ENCODE assay signal across 16 mouse cellular contexts in the genomic region with DNA sequence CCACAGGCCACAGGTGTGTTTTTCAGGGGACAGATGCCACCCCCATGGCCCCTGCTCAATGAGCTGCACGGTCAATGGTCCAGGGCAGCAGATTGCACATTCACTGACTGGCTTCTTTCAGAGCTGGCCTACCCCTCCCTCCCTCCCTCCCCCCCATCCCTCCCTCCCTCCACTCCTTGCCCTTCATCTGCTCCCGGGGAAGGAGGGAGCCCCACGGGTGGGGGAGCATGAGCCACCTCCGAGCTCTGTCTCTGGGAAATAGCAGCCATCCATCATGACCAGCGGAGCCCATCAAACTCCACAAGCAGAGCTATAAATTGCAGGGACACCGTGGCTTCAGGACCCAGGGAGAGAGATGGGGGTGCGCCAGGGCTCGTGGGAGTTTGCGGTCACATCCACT. TPM values are rescaled to one million over a fixed set of nuclear protein-coding genes. Genes with fewer than 3 reads are reported as not detected.
DNase-seq lines count a peak whose midpoint lies in the region; ATAC-seq and TF ChIP-seq lines count a peak whose summit lies in the region.
"Had no signal": no experiment of that assay in that cellular context is flagged by ENCODE, and none has a peak within 500 bp of the region (broad histone marks: within the 10 kb centered on the region; RNA-seq: fewer than 3 reads in every experiment).

No protein-coding gene starts in this region.

- no peak overlapping the region for H3K4me2 ChIP-seq in kidney, embryonic 15.5 days
- no peak overlapping the region for H3K4me2 ChIP-seq in hindbrain, embryonic 14.5 days (replicated peaks)
- no peak overlapping the region for H3K4me2 ChIP-seq in limb, embryonic 12.5 days
- 0 out of 2 replicates have a peak overlapping the region, but pooled peaks have one; percentile 16 for H3K4me2 ChIP-seq in neural tube, embryonic 12.5 days (replicated peaks)
- H3K4me2 ChIP-seq: embryonic facial prominence, embryonic 13.5 days; stomach, embryonic 15.5 days had no signal

- H3K4me1 ChIP-seq in kidney, embryonic 15.5 days = peaks cover 44% of the 10 kb centered on the region
- no peaks in the 10 kb centered on the region for H3K4me1 ChIP-seq in kidney, adult 2 months (ENCODE audit: control insufficient read depth, insufficient read depth, low read length)
- H3K4me1 ChIP-seq in hindbrain, embryonic 14.5 days (replicated peaks; ENCODE audit: control insufficient read depth, insufficient read depth, low read length) = peaks cover 35% of the 10 kb centered on the region
- peaks cover 42% of the 10 kb centered on the region for H3K4me1 ChIP-seq in limb, embryonic 12.5 days (replicated peaks)
- H3K4me1 ChIP-seq in neural tube, embryonic 12.5 days = peaks cover 49% of the 10 kb centered on the region

- TF ChIP-seq CTCF in kidney, adult 2 months (conservative IDR thresholded peaks at IDR 0.05; ENCODE audit: insufficient read depth, insufficient read length, low read depth, low read length) = no peak

- no peak overlapping the region for H3K4me3 ChIP-seq in kidney, embryonic 15.5 days (replicated peaks)
- H3K4me3 ChIP-seq in kidney, adult 2 months (ENCODE audit: insufficient read depth, low read depth, low read length) = no peak overlapping the region
- H3K4me3 ChIP-seq in hindbrain, embryonic 14.5 days (replicated peaks; ENCODE audit: low read length) = no peak overlapping the region
- no peak overlapping the region for H3K4me3 ChIP-seq in limb, embryonic 12.5 days (replicated peaks)
- no peak overlapping the region for H3K4me3 ChIP-seq in neural tube, embryonic 12.5 days
- H3K4me3 ChIP-seq: embryonic facial prominence, embryonic 13.5 days; stomach, embryonic 15.5 days had no signal

- no peak overlapping the region for H3K9ac ChIP-seq in kidney, embryonic 15.5 days
- H3K9ac ChIP-seq in hindbrain, embryonic 14.5 days = 0 out of 2 replicates have a peak overlapping the region, but pooled peaks have one; percentile 24
- peak overlapping the region; percentile 23; the same call in 1 of the 2 replicates for H3K9ac ChIP-seq in limb, embryonic 12.5 days (replicated peaks)
- 0 out of 2 replicates have a peak overlapping the region, but pooled peaks have one; percentile 21 for H3K9ac ChIP-seq in neural tube, embryonic 12.5 days
- H3K9ac ChIP-seq: embryonic facial prominence, embryonic 13.5 days; stomach, embryonic 15.5 days had no signal

- peak overlapping the region; percentile 49; the same call in 1 of the 2 replicates for H3K27ac ChIP-seq in kidney, embryonic 15.5 days
- no peak overlapping the region for H3K27ac ChIP-seq in kidney, adult 2 months (ENCODE audit: insufficient read depth, low read depth, low read length)
- H3K27ac ChIP-seq in hindbrain, embryonic 14.5 days = peak overlapping the region; percentile 65
- H3K27ac ChIP-seq in limb, embryonic 12.5 days = no peak overlapping the region
- peak overlapping the region; percentile 51 for H3K27ac ChIP-seq in neural tube, embryonic 12.5 days
- H3K27ac ChIP-seq: embryonic facial prominence, embryonic 13.5 days; stomach, embryonic 15.5 days had no signal

- no peak for TF ChIP-seq POLR2A in kidney, adult 2 months (IDR thresholded peaks at IDR 0.05; ENCODE audit: low read depth, low read length)

- peaks cover 20% of the 10 kb centered on the region for H3K27me3 ChIP-seq in kidney, embryonic 15.5 days
- no peaks in the 10 kb centered on the region for H3K27me3 ChIP-seq in kidney, adult 2 months (replicated peaks; ENCODE audit: control insufficient read depth, insufficient read depth, low read length)
- no peaks in the 10 kb centered on the region for H3K27me3 ChIP-seq in hindbrain, embryonic 14.5 days (ENCODE audit: control insufficient read depth, insufficient read depth, low read length)
- H3K27me3 ChIP-seq in limb, embryonic 12.5 days = no peaks in the 10 kb centered on the region; the same call in 1 of the 2 replicates
- no peaks in the 10 kb centered on the region for H3K27me3 ChIP-seq in neural tube, embryonic 12.5 days (replicated peaks)
- H3K27me3 ChIP-seq: embryonic facial prominence, embryonic 13.5 days; stomach, embryonic 15.5 days had no signal

- no peaks in the 10 kb centered on the region for H3K9me3 ChIP-seq in kidney, embryonic 15.5 days (replicated peaks)
- H3K9me3 ChIP-seq in hindbrain, embryonic 14.5 days (ENCODE audit: control insufficient read depth, low read length) = no peaks in the 10 kb centered on the region
- H3K9me3 ChIP-seq in limb, embryonic 12.5 days = no peaks in the 10 kb centered on the region
- no peaks in the 10 kb centered on the region for H3K9me3 ChIP-seq in neural tube, embryonic 12.5 days
- H3K9me3 ChIP-seq: embryonic facial prominence, embryonic 13.5 days; stomach, embryonic 15.5 days had no signal

- no peaks in the 10 kb centered on the region for H3K36me3 ChIP-seq in kidney, embryonic 15.5 days
- H3K36me3 ChIP-seq in kidney, adult 2 months (ENCODE audit: control insufficient read depth, insufficient read depth, low read length) = no peaks in the 10 kb centered on the region
- peaks cover 62% of the 10 kb centered on the region for H3K36me3 ChIP-seq in hindbrain, embryonic 14.5 days (replicated peaks; ENCODE audit: control insufficient read depth, insufficient read depth)
- H3K36me3 ChIP-seq in limb, embryonic 12.5 days = no peaks in the 10 kb centered on the region
- H3K36me3 ChIP-seq in neural tube, embryonic 12.5 days = peaks cover 39% of the 10 kb centered on the region
- H3K36me3 ChIP-seq: embryonic facial prominence, embryonic 13.5 days; stomach, embryonic 15.5 days had no signal

- peak; percentile 62 for ATAC-seq in kidney, embryonic 15.5 days (replicated peaks; ENCODE audit: low FRiP score)
- peak; percentile 41; the same call in 1 of the 2 replicates for ATAC-seq in hindbrain, embryonic 14.5 days (ENCODE audit: low FRiP score)
- ATAC-seq in limb, embryonic 12.5 days (ENCODE audit: insufficient number of reproducible peaks, insufficient read depth, low FRiP score, low TSS enrichment, low read depth) = no peak
- peak; percentile 59 for ATAC-seq in neural tube, embryonic 12.5 days (ENCODE audit: low FRiP score, low read depth)

- no peak for DNase-seq in kidney, adult 2 months
- no peak for DNase-seq in hindbrain, embryonic 14.5 days (ENCODE audit: low spot score)
- no peak for DNase-seq in thymus, postnatal 0 days (ENCODE audit: low spot score)
- no peak for DNase-seq in adrenal gland, adult 8-10 months
- DNase-seq: cerebellum, adult 2 months; heart, adult 11 months; heart, postnatal 10 days; kidney, adult 9 months; lung, adult 2 months; thymus, postnatal 36 days had no signal

- 5% methylated on average over 9 of the region's 9 CpGs for WGBS in kidney, embryonic 15.5 days
- WGBS in kidney, adult 2 months = 24% methylated on average over 8 of the region's 9 CpGs
- 24% methylated on average over 9 of the region's 9 CpGs for WGBS in hindbrain, embryonic 14.5 days
- WGBS in limb, embryonic 12.5 days = 26% methylated on average over 9 of the region's 9 CpGs
- WGBS in neural tube, embryonic 12.5 days = 15% methylated on average over 8 of the region's 9 CpGs

RNA-seq across cellular contexts. Expression of a gene that starts 16.7 kb away (rescaled TPM):
- 0.13 and 0.43 TPM in 2 replicates for polyA plus RNA-seq in kidney, embryonic 15.5 days (2015; fragmentation: Nextera tagmentation; extraction: Ambion mirVana)
- polyA plus RNA-seq in kidney, adult 2 months (2012; rRNA removed) = 0.94 and 1.4 TPM in 2 replicates
- polyA plus RNA-seq in hindbrain, embryonic 14.5 days (2014; fragmentation: Nextera tagmentation; extraction: Ambion mirVana) = 24.5 and 26.0 TPM in 2 replicates
- 1.8 and 2.0 TPM in 2 replicates for polyA plus RNA-seq in limb, embryonic 12.5 days (2016; fragmentation: Nextera tagmentation; extraction: Ambion mirVana)
- 26.8 and 30.1 TPM in 2 replicates for polyA plus RNA-seq in neural tube, embryonic 12.5 days (2016; fragmentation: Nextera tagmentation; extraction: Ambion mirVana)
- 0.55 and 0.69 TPM in 2 replicates for polyA plus RNA-seq in thymus, postnatal 0 days (2015; fragmentation: Nextera tagmentation; extraction: Ambion mirVana)
- total RNA-seq in adrenal gland, adult 8-10 months (2022) = 1 to 10 TPM in 1 of 4 experiments, under 1 TPM in 3; 0.46 to 1.0 (median 0.77) TPM
- total RNA-seq: megakaryocyte-erythroid progenitor cell, adult 5-6 weeks had no signal

Comparison
In these comparisons a context has a peak if more than half of its experiments do, and no peak if none do; other contexts are left out.
1. H3K27ac ChIP-seq: peak in kidney, embryonic 15.5 days (single experiment), hindbrain, embryonic 14.5 days (single experiment) and neural tube, embryonic 12.5 days (single experiment); none in kidney, adult 2 months (single experiment) and limb, embryonic 12.5 days (single experiment).